Mouse (Mus musculus) layer of hippocampus, adult 2 months (tissue): ENCODE data around the gene Cdc42bpb. TPM values are rescaled to one million over a fixed set of nuclear protein-coding genes. Genes with fewer than 3 reads are reported as not detected.

Experiments
- DNase-seq, 2 experiments: peaks; one replicate each; pipeline ENCODE4 v3.0.0; 2022; ENCODE audit warnings: low spot score in 2 of 2
- H3K27ac ChIP-seq: fragments of 200-600 bp; 2 replicates; pipeline ENCODE4 v1.8.1; 2022
- H3K4me3 ChIP-seq: fragments of 200-600 bp; 2 replicates; pipeline ENCODE4 v1.8.1; 2022; ENCODE audit warnings: mild to moderate bottlenecking
- CTCF ChIP-seq: fragments of 200-600 bp; conservative IDR thresholded peaks from 2 replicates; pipeline ENCODE4 v1.8.1; 2022; ENCODE audit warnings: antibody characterized with exemption, mild to moderate bottlenecking, moderate library complexity
- total RNA-seq, 2 experiments: library from RNA; stranded (reverse); gene quantifications; 2 replicates each; pipeline ENCODE4 v1.2.3; 2021

The Cdc42bpb gene
- total RNA-seq, 2 experiments from 2014 or later: 113 to 122 TPM

DNA sequence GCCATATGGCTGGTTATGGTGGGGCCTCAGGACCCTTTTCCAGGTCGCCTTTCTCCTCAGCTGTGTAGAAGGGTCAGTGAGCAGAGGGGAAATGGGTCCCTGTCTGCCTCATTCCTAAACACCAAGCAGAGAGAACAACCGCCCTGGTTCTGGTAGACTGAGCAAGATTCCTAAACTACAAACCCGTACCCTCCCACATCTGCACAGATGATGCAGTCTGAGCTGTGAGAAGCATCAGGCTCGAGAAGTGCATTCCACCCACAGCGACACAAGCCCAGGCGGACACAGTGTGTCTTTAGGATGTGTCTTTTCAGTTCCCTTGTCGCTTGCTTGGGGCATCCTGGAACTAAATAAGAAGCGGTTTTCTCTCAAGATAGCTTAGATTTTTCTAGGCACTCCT, 127.4 kb downstream of the Cdc42bpb start:
- TF ChIP-seq CTCF: no peak
- no peak for DNase-seq
- Histone ChIP-seq H3K4me3 (no peak overlapping the region), H3K27ac (peak overlapping the region; percentile 18; the same call in 1 of the 2 replicates)

DNA sequence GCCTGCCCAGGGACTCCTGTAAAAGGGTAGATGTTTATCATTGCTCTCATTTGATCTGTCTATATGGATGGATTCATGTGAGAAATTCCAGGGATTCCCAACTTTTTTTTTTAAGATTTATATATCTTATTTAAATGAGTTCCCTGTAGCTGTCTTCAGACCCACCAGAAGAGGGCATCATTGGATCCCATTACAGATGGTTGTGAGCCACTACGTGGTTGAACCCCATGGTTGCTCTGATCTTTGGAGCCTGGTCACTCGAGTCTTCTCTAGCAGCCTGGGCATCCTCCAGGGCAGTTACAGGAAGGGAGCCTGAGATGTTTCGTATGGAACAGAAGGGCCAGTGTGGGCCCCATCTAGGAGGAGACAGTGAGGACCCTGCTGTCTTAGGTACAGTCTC, 128.4 kb downstream of the Cdc42bpb start:
- DNase-seq: no peak
- H3K27ac ChIP-seq: no peak overlapping the region
- peak; percentile 72 for TF ChIP-seq CTCF
- no peak overlapping the region for H3K4me3 ChIP-seq

DNA sequence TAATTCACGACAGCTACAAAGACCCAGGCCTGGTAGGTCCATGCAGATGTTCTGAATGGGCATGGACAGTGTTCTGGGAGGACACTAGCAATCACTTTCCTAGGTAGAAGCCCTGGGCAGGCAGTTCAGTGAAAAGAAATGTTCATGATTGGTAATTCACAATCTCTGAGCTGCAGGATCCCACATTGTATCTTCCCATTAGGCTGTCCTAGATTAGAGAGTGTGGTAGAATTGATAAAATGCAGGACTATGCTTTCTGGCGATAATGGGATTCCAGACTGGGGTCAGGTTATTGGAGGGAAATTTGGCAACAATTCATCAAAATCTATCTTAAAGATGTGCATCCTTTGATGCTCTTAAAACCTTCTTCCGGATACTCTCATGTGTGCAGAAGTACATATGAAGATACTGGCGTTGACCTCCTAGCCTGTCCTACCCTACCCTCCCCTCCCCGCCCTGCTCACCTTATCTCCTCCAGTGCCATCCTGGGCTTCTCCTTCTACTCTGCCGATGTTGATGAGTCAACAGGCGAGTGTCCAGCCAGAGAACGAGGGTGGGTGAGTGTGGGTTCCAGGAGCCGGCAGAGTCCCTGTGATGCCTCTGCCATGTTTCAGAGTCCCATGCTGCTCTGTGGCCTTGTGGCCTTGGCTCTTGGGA, 130.6 kb downstream of the Cdc42bpb start:
- no peak overlapping the region for H3K4me3 ChIP-seq
- no peak for DNase-seq
- no peak for TF ChIP-seq CTCF
- no peak overlapping the region for H3K27ac ChIP-seq

DNA sequence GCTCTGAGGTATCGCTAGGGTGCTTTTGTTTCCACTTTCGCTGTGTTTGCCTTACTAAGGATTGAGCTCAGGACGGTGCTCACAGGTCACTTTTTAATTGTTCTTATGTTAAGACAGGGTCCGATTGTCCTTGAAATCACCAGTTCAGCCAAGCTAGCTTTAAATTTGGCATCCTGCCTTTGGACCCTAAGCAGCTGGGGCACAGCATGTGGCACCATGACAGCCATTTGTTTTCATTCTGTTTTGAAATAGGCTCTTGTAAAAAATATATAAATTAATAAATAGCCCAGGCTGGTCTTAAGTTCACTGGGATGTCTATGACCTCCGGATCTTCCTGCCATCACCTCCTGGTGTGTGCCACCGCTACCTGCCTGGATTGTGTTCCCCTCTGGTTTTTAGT, 132.4 kb downstream of the Cdc42bpb start:
- TF ChIP-seq CTCF: no peak
- H3K4me3 ChIP-seq: no peak overlapping the region
- no peak overlapping the region for H3K27ac ChIP-seq
- DNase-seq: no peak

DNA sequence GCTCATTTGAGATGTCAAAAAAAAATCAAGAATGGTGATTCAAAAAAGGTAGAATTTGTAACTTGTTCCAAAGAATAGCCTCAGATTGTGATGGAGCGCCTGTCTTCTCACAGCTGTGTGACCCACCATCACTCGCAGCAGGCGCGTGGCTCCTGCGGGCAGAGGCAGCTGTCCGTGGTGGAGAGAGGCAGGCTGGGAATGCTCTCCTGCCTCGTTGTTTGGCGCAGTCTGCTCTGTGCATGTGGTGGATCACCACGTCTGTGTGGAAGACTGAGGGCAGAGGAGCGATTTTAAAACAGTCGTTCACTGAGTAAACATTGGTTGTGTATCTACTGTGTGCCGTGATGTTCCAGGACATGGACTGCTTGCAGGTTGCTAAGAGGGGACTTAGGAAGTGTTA, 133.8 kb downstream of the Cdc42bpb start:
- H3K27ac ChIP-seq: no peak overlapping the region; the same call in 1 of the 2 replicates
- no peak overlapping the region for H3K4me3 ChIP-seq
- DNase-seq: no peak
- no peak for TF ChIP-seq CTCF

Other genes starting within 250 kb of the Cdc42bpb start
- gene Traf3, start 211.3 kb downstream of the Cdc42bpb start, total RNA-seq: 10 to 100 TPM; 58.2 to 64.1 TPM
- gene 4930595D18Rik, start 193.2 kb downstream of the Cdc42bpb start, total RNA-seq: not detected
- 1 to 10 TPM; 4.7 to 5.4 TPM for gene Amn, start 106.6 kb downstream of the Cdc42bpb start, total RNA-seq
- gene Lbhd2, start 29.1 kb upstream of the Cdc42bpb start, total RNA-seq: 1 to 10 TPM; 1.2 to 1.4 TPM
- 1 to 10 TPM; 4.5 to 6.3 TPM for gene Exoc3l4, start 39.3 kb upstream of the Cdc42bpb start, total RNA-seq
- under 1 TPM; 0.59 to 0.76 TPM for gene Tnfaip2, start 64.8 kb upstream of the Cdc42bpb start, total RNA-seq
- gene Gm266, start 108.1 kb upstream of the Cdc42bpb start, total RNA-seq: 1 to 10 TPM; 5.2 to 6.1 TPM
- 100 to 1,000 TPM; 253 to 260 TPM for gene Eif5, start 160.3 kb upstream of the Cdc42bpb start, total RNA-seq
- 100 to 1,000 TPM; 108 to 110 TPM for gene Mark3, start 196.8 kb upstream of the Cdc42bpb start, total RNA-seq